In genomic region chr17:84272557-84273261, GRCm38 (mm10) we compare ENCODE assay signal across 9 mouse cellular contexts.
DNase-seq lines count a peak whose midpoint lies in the region; ATAC-seq and TF ChIP-seq lines count a peak whose summit lies in the region.
"Had no signal": no experiment of that assay in that cellular context is flagged by ENCODE, and none has a peak within 500 bp of the region (broad histone marks: within the 10 kb centered on the region; RNA-seq: fewer than 3 reads in every experiment).

No protein-coding gene starts in this region.

- no peaks in the 10 kb centered on the region for H3K27me3 ChIP-seq in liver, postnatal 0 days (ENCODE audit: insufficient read depth, low read length)
- no peaks in the 10 kb centered on the region for H3K27me3 ChIP-seq in liver, embryonic 11.5 days (replicated peaks; ENCODE audit: control insufficient read depth, insufficient read depth, low read length)
- H3K27me3 ChIP-seq in heart, embryonic 14.5 days (ENCODE audit: control insufficient read depth, insufficient read depth, low read length), result no peaks in the 10 kb centered on the region
- H3K27me3 ChIP-seq: neural tube, embryonic 12.5 days had no signal

- H3K4me2 ChIP-seq in liver, postnatal 0 days (ENCODE audit: low read depth, low read length), result no peak overlapping the region
- H3K4me2 ChIP-seq in liver, embryonic 11.5 days, result no peak overlapping the region
- no peak overlapping the region for H3K4me2 ChIP-seq in heart, embryonic 14.5 days (ENCODE audit: low read length)
- H3K4me2 ChIP-seq: neural tube, embryonic 12.5 days had no signal

- no peaks in the 10 kb centered on the region for H3K9me3 ChIP-seq in liver, postnatal 0 days (ENCODE audit: low read length)
- no peaks in the 10 kb centered on the region for H3K9me3 ChIP-seq in liver, embryonic 11.5 days (ENCODE audit: control insufficient read depth, low read length)
- no peaks in the 10 kb centered on the region for H3K9me3 ChIP-seq in heart, embryonic 14.5 days (ENCODE audit: control insufficient read depth, low read length)
- H3K9me3 ChIP-seq: neural tube, embryonic 12.5 days had no signal

- H3K27ac ChIP-seq in liver, postnatal 0 days (ENCODE audit: low read depth), result peak overlapping the region; percentile 57
- no peak overlapping the region for H3K27ac ChIP-seq in liver, embryonic 11.5 days (ENCODE audit: low read depth, low read length)
- H3K27ac ChIP-seq in heart, embryonic 14.5 days (replicated peaks in 1 of 2; ENCODE audit: control insufficient read depth in 1 of 2, insufficient read depth in 1 of 2, low read depth in 2 of 2, low read length in 2 of 2), result peak overlapping the region; percentile 69 to 88
- H3K27ac ChIP-seq: neural tube, embryonic 12.5 days had no signal

- no peak overlapping the region for H3K9ac ChIP-seq in liver, postnatal 0 days (replicated peaks)
- no peak overlapping the region for H3K9ac ChIP-seq in liver, embryonic 11.5 days (ENCODE audit: low read depth, low read length)
- H3K9ac ChIP-seq in heart, embryonic 14.5 days (ENCODE audit: low read length), result peak overlapping the region; percentile 10; the same call in 1 of the 2 replicates
- H3K9ac ChIP-seq: neural tube, embryonic 12.5 days had no signal

- TF ChIP-seq CTCF in liver, postnatal 0 days (IDR thresholded peaks at IDR 0.05; ENCODE audit: low read depth), result no peak

- no peak overlapping the region for H3K4me3 ChIP-seq in liver, postnatal 0 days (ENCODE audit: low read depth, low read length)
- no peak overlapping the region for H3K4me3 ChIP-seq in liver, embryonic 11.5 days (ENCODE audit: low read depth, low read length)
- no peak overlapping the region for H3K4me3 ChIP-seq in heart, embryonic 14.5 days (ENCODE audit: control insufficient read depth in 1 of 2, insufficient read depth in 1 of 2, low read depth in 1 of 2, low read length in 2 of 2)
- H3K4me3 ChIP-seq: neural tube, embryonic 12.5 days had no signal

- H3K4me1 ChIP-seq in liver, postnatal 0 days (ENCODE audit: insufficient read depth), result peaks cover 13% of the 10 kb centered on the region
- no peaks in the 10 kb centered on the region; the same call in 1 of the 2 replicates for H3K4me1 ChIP-seq in liver, embryonic 11.5 days (replicated peaks; ENCODE audit: control insufficient read depth, insufficient read depth, low read length)
- peaks cover 31 to 44% of the 10 kb centered on the region in 2 experiments for H3K4me1 ChIP-seq in heart, embryonic 14.5 days (ENCODE audit: control insufficient read depth in 2 of 2, insufficient read depth in 2 of 2, low read length in 2 of 2)

- WGBS in liver, postnatal 0 days (ENCODE audit: insufficient replicate concordance), result 35% methylated on average over 5 of the region's 5 CpGs
- 70% methylated on average over 5 of the region's 5 CpGs for WGBS in liver, embryonic 11.5 days
- WGBS in heart, embryonic 14.5 days, result 38% methylated on average over 5 of the region's 5 CpGs

- 0 out of 2 replicates have a peak, but pooled peaks have one; percentile 24 for ATAC-seq in liver, postnatal 0 days
- no peak for ATAC-seq in liver, embryonic 11.5 days (replicated peaks; ENCODE audit: low FRiP score)
- ATAC-seq in heart, embryonic 14.5 days (ENCODE audit: insufficient number of reproducible peaks, insufficient read depth, low FRiP score, low read depth), result peak; percentile 80
- no peak for ATAC-seq in erythroblast, adult 5-6 weeks (replicated peaks; ENCODE audit: low FRiP score, poor library complexity, severe bottlenecking)

- peak; percentile 12 for DNase-seq in adrenal gland, postnatal 25 days
- DNase-seq in adrenal gland, adult 8-10 months, result no peak
- peak; percentile 21 for DNase-seq in liver, postnatal 0 days
- no peak for DNase-seq in liver, embryonic 11.5 days (ENCODE audit: low spot score)
- DNase-seq in lung, postnatal 4 days, result peak; percentile 42 to 59
- no peak for DNase-seq in cerebellum, postnatal 14 days

- H3K36me3 ChIP-seq in liver, postnatal 0 days (replicated peaks; ENCODE audit: insufficient read depth, low read length), result no peaks in the 10 kb centered on the region
- H3K36me3 ChIP-seq in liver, embryonic 11.5 days (ENCODE audit: control insufficient read depth, insufficient read depth, low read length), result no peaks in the 10 kb centered on the region
- H3K36me3 ChIP-seq in heart, embryonic 14.5 days (ENCODE audit: control insufficient read depth, insufficient read depth, low read length), result no peaks in the 10 kb centered on the region
- H3K36me3 ChIP-seq: neural tube, embryonic 12.5 days had no signal

- peak; percentile 15; the same call in 1 of the 2 replicates for TF ChIP-seq EP300 in liver, postnatal 0 days (IDR thresholded peaks at IDR 0.05; ENCODE audit: low read depth)

Comparison
In these comparisons a context has a peak if more than half of its experiments do, and no peak if none do; other contexts are left out.
1. DNase-seq: peak in adrenal gland, postnatal 25 days (single experiment), liver, postnatal 0 days (single experiment) and lung, postnatal 4 days (2 of 2); none in adrenal gland, adult 8-10 months (single experiment), liver, embryonic 11.5 days (single experiment) and cerebellum, postnatal 14 days (0 of 2).
2. ATAC-seq: peak in liver, postnatal 0 days (single experiment) and heart, embryonic 14.5 days (single experiment); none in liver, embryonic 11.5 days (single experiment) and erythroblast, adult 5-6 weeks (single experiment).